Mouse (Mus musculus) ES-Bruce4 (cell line): ENCODE measurements at regions not wholly inside any gene's neighbourhood (a gene's known extent, or its start where the extent isn't known, plus 50 kb on each side); places are given as distances from the start of the nearest gene placed in this dataset.

Source experiments
- CTCF ChIP-seq: IDR thresholded peaks from one replicate; pipeline ENCODE4 v1.8.1; 2011; ENCODE audit warnings: low read depth, low read length
- EP300 ChIP-seq: IDR thresholded peaks from 2 replicates; pipeline ENCODE4 v1.6.1; 2011; ENCODE audit warnings: low read depth, low read length; ENCODE audit not compliant: insufficient read depth
- POLR2A ChIP-seq: IDR thresholded peaks from one replicate; pipeline ENCODE4 v1.8.1; 2011; ENCODE audit warnings: low read length; ENCODE audit not compliant: insufficient read depth

GRCm38 (mm10) chr4:53226376-53226775 is 66.7 kb upstream of the Abca1 start:
- TF ChIP-seq EP300 (no peak), CTCF (no peak), POLR2A (no peak)
